In the genomic region with DNA sequence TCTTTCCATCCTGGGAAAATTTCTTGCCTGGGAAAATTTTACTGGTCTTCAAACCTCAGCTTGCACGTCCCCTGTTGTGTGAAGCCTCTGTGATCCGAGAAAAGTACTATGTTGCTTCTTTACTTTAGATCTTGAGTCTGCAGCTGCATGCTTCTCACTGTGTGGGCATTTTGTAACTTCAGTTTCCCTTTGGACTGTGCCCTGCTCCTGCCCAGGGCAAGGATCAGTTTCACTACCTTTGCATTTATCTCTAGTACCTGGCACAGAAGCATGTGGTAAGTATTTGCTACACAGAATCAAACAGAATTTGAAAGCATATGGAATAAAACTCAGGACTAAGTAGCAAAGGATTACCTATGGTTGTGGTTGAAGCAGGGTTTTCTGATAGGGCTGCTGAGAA, we compare ENCODE assay signal across 25 mouse cellular contexts. TPM values are rescaled to one million over a fixed set of nuclear protein-coding genes. Genes with fewer than 3 reads are reported as not detected.
DNase-seq lines count a peak whose midpoint lies in the region; ATAC-seq and TF ChIP-seq lines count a peak whose summit lies in the region.
"Had no signal": no experiment of that assay in that cellular context is flagged by ENCODE, and none has a peak within 500 bp of the region (broad histone marks: within the 10 kb centered on the region; RNA-seq: fewer than 3 reads in every experiment).

No protein-coding gene starts in this region.

- peak; percentile 42 for DNase-seq in kidney, adult 18-20 months
- DNase-seq in kidney, adult 9 months = peak; percentile 84
- no peak for DNase-seq in kidney, postnatal 4 days
- peak; percentile 47 for DNase-seq in kidney, postnatal 14 days
- peak; percentile 47 to 64 for DNase-seq in kidney, postnatal 25 days
- DNase-seq in left cerebral cortex, adult 2 months (ENCODE audit: extremely low spot score in 1 of 2, low spot score in 2 of 2) = no peak
- no peak for DNase-seq in layer of hippocampus, postnatal 25 days (ENCODE audit: extremely low spot score in 1 of 2, low spot score in 1 of 2)
- DNase-seq: adrenal gland, postnatal 14 days; cerebellum, adult 11 months; cerebellum, adult 2 months; cerebellum, adult 9-11 months; cerebellum, postnatal 25 days; forebrain, postnatal 0 days; gastrocnemius, adult 2 months; gastrocnemius, postnatal 14 days; heart, adult 18-20 months; heart, postnatal 14 days; heart, postnatal 4 days had no signal

- H3K36me3 ChIP-seq in kidney, embryonic 14.5 days (ENCODE audit: control insufficient read depth, insufficient read depth, low read length) = no peaks in the 10 kb centered on the region
- H3K36me3 ChIP-seq: embryonic facial prominence, embryonic 12.5 days; embryonic facial prominence, embryonic 15.5 days; heart, embryonic 10.5 days; heart, embryonic 13.5 days had no signal

- H3K9ac ChIP-seq in kidney, embryonic 14.5 days (ENCODE audit: low read depth, low read length) = no peak overlapping the region
- H3K9ac ChIP-seq: embryonic facial prominence, embryonic 12.5 days; embryonic facial prominence, embryonic 15.5 days; forebrain, postnatal 0 days; heart, embryonic 13.5 days had no signal

- H3K4me1 ChIP-seq in kidney, embryonic 14.5 days (ENCODE audit: control insufficient read depth, insufficient read depth, low read length) = no peaks in the 10 kb centered on the region
- H3K4me1 ChIP-seq: embryonic facial prominence, embryonic 12.5 days; embryonic facial prominence, embryonic 15.5 days; heart, embryonic 10.5 days; heart, embryonic 13.5 days had no signal

- WGBS in kidney, embryonic 14.5 days = 88% methylated on average over 2 of the region's 2 CpGs

- ATAC-seq in kidney, embryonic 14.5 days (ENCODE audit: low FRiP score, low TSS enrichment) = no peak
- ATAC-seq: CD4-positive, CD25-positive, alpha-beta regulatory T cell, adult 4 months; forebrain, embryonic 14.5 days; forebrain, postnatal 0 days had no signal

- H3K27ac ChIP-seq in kidney, embryonic 14.5 days (ENCODE audit: low read depth, low read length) = no peak overlapping the region
- H3K27ac ChIP-seq in left cerebral cortex, adult 2 months = no peak overlapping the region
- H3K27ac ChIP-seq: embryonic facial prominence, embryonic 12.5 days; embryonic facial prominence, embryonic 15.5 days; gastrocnemius, adult 2 months; heart, embryonic 10.5 days; heart, embryonic 13.5 days had no signal

- no peaks in the 10 kb centered on the region for H3K9me3 ChIP-seq in kidney, embryonic 14.5 days (ENCODE audit: control insufficient read depth, low read length)
- H3K9me3 ChIP-seq: embryonic facial prominence, embryonic 12.5 days; embryonic facial prominence, embryonic 15.5 days; heart, embryonic 10.5 days; heart, embryonic 13.5 days had no signal

- intact Hi-C loops in left cerebral cortex, adult 2 months (cut with DNase I) = no loop called here

- H3K27me3 ChIP-seq in kidney, embryonic 14.5 days (ENCODE audit: control insufficient read depth, insufficient read depth, low read length) = no peaks in the 10 kb centered on the region
- H3K27me3 ChIP-seq: embryonic facial prominence, embryonic 15.5 days had no signal

- H3K4me2 ChIP-seq in kidney, embryonic 14.5 days (replicated peaks; ENCODE audit: low read depth, low read length) = no peak overlapping the region
- H3K4me2 ChIP-seq: embryonic facial prominence, embryonic 12.5 days; embryonic facial prominence, embryonic 15.5 days; heart, embryonic 13.5 days had no signal

- H3K4me3 ChIP-seq in kidney, embryonic 14.5 days (ENCODE audit: low read length) = no peak overlapping the region
- H3K4me3 ChIP-seq in left cerebral cortex, adult 2 months = no peak overlapping the region
- H3K4me3 ChIP-seq: embryonic facial prominence, embryonic 12.5 days; embryonic facial prominence, embryonic 15.5 days; gastrocnemius, adult 2 months; heart, embryonic 10.5 days; heart, embryonic 13.5 days had no signal

- no peak for TF ChIP-seq CTCF in left cerebral cortex, adult 2 months (IDR thresholded peaks at IDR 0.05)

RNA-seq across cellular contexts. Expression of a gene that starts 27.8 kb away (rescaled TPM):
- polyA plus RNA-seq in kidney, embryonic 14.5 days (2014; fragmentation: Nextera tagmentation; extraction: Ambion mirVana) = 1,280 and 1,308 TPM in 2 replicates
- 100 to 1,000 TPM; 473 to 508 TPM for total RNA-seq in left cerebral cortex, adult 2 months (2021)
- total RNA-seq in layer of hippocampus, postnatal 25 days (2021) = 100 to 1,000 TPM; 530 to 583 TPM

RNA-seq across cellular contexts. Expression of a gene that starts 46.5 kb away (rescaled TPM):
- 64.3 and 83.3 TPM in 2 replicates for polyA plus RNA-seq in kidney, embryonic 14.5 days (2014; fragmentation: Nextera tagmentation; extraction: Ambion mirVana)
- 100 to 1,000 TPM; 163 to 167 TPM for total RNA-seq in left cerebral cortex, adult 2 months (2021)
- 100 to 1,000 TPM; 132 to 140 TPM for total RNA-seq in layer of hippocampus, postnatal 25 days (2021)

Comparison
In these comparisons a context has a peak if more than half of its experiments do, and no peak if none do; other contexts are left out.
1. DNase-seq: peak in kidney, adult 18-20 months (single experiment), kidney, adult 9 months (single experiment), kidney, postnatal 14 days (single experiment) and kidney, postnatal 25 days (2 of 2); none in kidney, postnatal 4 days (0 of 2), left cerebral cortex, adult 2 months (0 of 2) and layer of hippocampus, postnatal 25 days (0 of 2).